Mouse (Mus musculus) heart, postnatal 0 days (tissue): ENCODE measurements around the gene Tmem131l.

Experiments used
- CTCF ChIP-seq: IDR thresholded peaks from 2 replicates; pipeline ENCODE4 v1.5.1; 2016; ENCODE audit warnings: antibody characterized with exemption, control low read depth, low read depth
- EP300 ChIP-seq: IDR thresholded peaks from 2 replicates; pipeline ENCODE4 v1.6.1; 2016; ENCODE audit warnings: antibody characterized with exemption, low read depth

DNA sequence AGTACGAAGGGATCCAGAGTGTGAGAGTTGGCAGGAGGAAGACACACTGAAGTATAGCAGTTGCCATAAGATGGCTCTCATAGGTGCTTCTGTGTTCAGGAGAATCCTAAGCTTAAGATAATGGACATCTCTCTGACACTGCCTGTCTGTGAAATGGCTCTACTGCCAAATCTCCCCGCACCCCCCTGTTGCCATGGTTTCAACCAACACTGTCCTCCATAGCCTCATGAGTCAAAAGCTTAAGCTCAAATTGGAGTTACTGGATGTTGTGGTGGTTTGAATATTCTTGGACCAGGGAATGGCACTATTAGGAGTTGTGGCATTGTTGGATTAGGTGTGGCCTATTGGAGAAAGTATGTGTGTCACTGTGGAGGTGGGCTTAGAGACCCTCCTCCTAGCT is 170.2 kb downstream of the Tmem131l start:
- TF ChIP-seq EP300 (no peak), CTCF (no peak)
